Mouse (Mus musculus): ENCODE data around the gene Supt6. TPM values are rescaled to one million over a fixed set of nuclear protein-coding genes. Genes with fewer than 3 reads are reported as not detected.

Supt6 gene
- polyA plus RNA-seq, 1 experiment from 2014 or later = 26.2 TPM

- no peaks in the 10 kb centered on the region for H3K4me1 ChIP-seq (replicated peaks; ENCODE audit: control insufficient read depth, insufficient read depth, low read length)
- no peak overlapping the region for H3K4me2 ChIP-seq (replicated peaks; ENCODE audit: low read depth, low read length)
- no peaks in the 10 kb centered on the region for H3K36me3 ChIP-seq (ENCODE audit: control insufficient read depth, insufficient read depth, low read length)
- H3K4me3 ChIP-seq (ENCODE audit: low read depth, low read length) = no peak overlapping the region
- DNase-seq (ENCODE audit: low spot score) = no peak
- no peak overlapping the region for H3K27ac ChIP-seq (ENCODE audit: low read depth, low read length)
- H3K9ac ChIP-seq (ENCODE audit: low read depth, low read length) = no peak overlapping the region
- no peak for ATAC-seq (ENCODE audit: low FRiP score)
- H3K9me3 ChIP-seq (ENCODE audit: control insufficient read depth, low read length) = no peaks in the 10 kb centered on the region
- no peaks in the 10 kb centered on the region for H3K27me3 ChIP-seq (ENCODE audit: control insufficient read depth, insufficient read depth, low read length)
- WGBS = 63% methylated on average over 19 of the region's 19 CpGs
Observed at GRCm38 (mm10) chr11:78168541-78169468, 77.0 kb downstream of the Supt6 start.

GRCm38 (mm10) chr11:78167257-78167959 lies 78.4 kb downstream of the Supt6 start:
- Histone ChIP-seq H3K9me3 (ENCODE audit: control insufficient read depth, low read length) (no peaks in the 10 kb centered on the region), H3K27me3 (ENCODE audit: control insufficient read depth, insufficient read depth, low read length) (no peaks in the 10 kb centered on the region), H3K36me3 (ENCODE audit: control insufficient read depth, insufficient read depth, low read length) (no peaks in the 10 kb centered on the region), H3K4me3 (ENCODE audit: low read depth, low read length) (no peak overlapping the region), H3K4me1 (replicated peaks; ENCODE audit: control insufficient read depth, insufficient read depth, low read length) (peaks cover 10% of the 10 kb centered on the region), H3K4me2 (replicated peaks; ENCODE audit: low read depth, low read length) (no peak overlapping the region), H3K27ac (ENCODE audit: low read depth, low read length) (no peak overlapping the region), H3K9ac (ENCODE audit: low read depth, low read length) (no peak overlapping the region)
- no peak for ATAC-seq (ENCODE audit: low FRiP score)
- DNase-seq (ENCODE audit: low spot score) = no peak
- 87% methylated on average over 14 of the region's 14 CpGs for WGBS

GRCm38 (mm10) chr11:78166640-78167039 lies 79.1 kb downstream of the Supt6 start:
- no peak overlapping the region for H3K4me2 ChIP-seq (replicated peaks; ENCODE audit: low read depth, low read length)
- H3K36me3 ChIP-seq (ENCODE audit: control insufficient read depth, insufficient read depth, low read length) = peaks cover 3% of the 10 kb centered on the region; the same call in 1 of the 2 replicates
- WGBS = 74% methylated on average over 6 of the region's 6 CpGs
- no peaks in the 10 kb centered on the region for H3K27me3 ChIP-seq (ENCODE audit: control insufficient read depth, insufficient read depth, low read length)
- no peak for ATAC-seq (ENCODE audit: low FRiP score)
- peaks cover 11% of the 10 kb centered on the region for H3K4me1 ChIP-seq (replicated peaks; ENCODE audit: control insufficient read depth, insufficient read depth, low read length)
- no peak for DNase-seq (ENCODE audit: low spot score)
- no peak overlapping the region for H3K9ac ChIP-seq (ENCODE audit: low read depth, low read length)
- H3K9me3 ChIP-seq (ENCODE audit: control insufficient read depth, low read length) = no peaks in the 10 kb centered on the region
- H3K4me3 ChIP-seq (ENCODE audit: low read depth, low read length) = no peak overlapping the region
- H3K27ac ChIP-seq (ENCODE audit: low read depth, low read length) = no peak overlapping the region

- Histone ChIP-seq H3K27me3 (ENCODE audit: control insufficient read depth, insufficient read depth, low read length) (no peaks in the 10 kb centered on the region), H3K9me3 (ENCODE audit: control insufficient read depth, low read length) (no peaks in the 10 kb centered on the region), H3K36me3 (ENCODE audit: control insufficient read depth, insufficient read depth, low read length) (peaks cover 3% of the 10 kb centered on the region; the same call in 1 of the 2 replicates), H3K4me2 (replicated peaks; ENCODE audit: low read depth, low read length) (peak overlapping the region; percentile 70), H3K4me1 (replicated peaks; ENCODE audit: control insufficient read depth, insufficient read depth, low read length) (peaks cover 11% of the 10 kb centered on the region), H3K27ac (ENCODE audit: low read depth, low read length) (no peak overlapping the region), H3K9ac (ENCODE audit: low read depth, low read length) (peak overlapping the region; percentile 93; the same call in 1 of the 2 replicates), H3K4me3 (ENCODE audit: low read depth, low read length) (no peak overlapping the region)
- DNase-seq (ENCODE audit: low spot score) = no peak
- ATAC-seq (ENCODE audit: low FRiP score) = no peak
- WGBS = 58% methylated on average over 4 of the region's 4 CpGs
Observed at GRCm38 (mm10) chr11:78166161-78166560, 79.6 kb downstream of the Supt6 start.

GRCm38 (mm10) chr11:78165761-78166109 lies 80.1 kb downstream of the Supt6 start:
- Histone ChIP-seq H3K27ac (ENCODE audit: low read depth, low read length) (peak overlapping the region; percentile 59; the same call in 1 of the 2 replicates), H3K27me3 (ENCODE audit: control insufficient read depth, insufficient read depth, low read length) (no peaks in the 10 kb centered on the region), H3K9ac (ENCODE audit: low read depth, low read length) (peak overlapping the region; percentile 93), H3K9me3 (ENCODE audit: control insufficient read depth, low read length) (no peaks in the 10 kb centered on the region), H3K4me2 (replicated peaks; ENCODE audit: low read depth, low read length) (peak overlapping the region; percentile 70), H3K4me3 (ENCODE audit: low read depth, low read length) (peak overlapping the region; percentile 95), H3K36me3 (ENCODE audit: control insufficient read depth, insufficient read depth, low read length) (peaks cover 7% of the 10 kb centered on the region), H3K4me1 (replicated peaks; ENCODE audit: control insufficient read depth, insufficient read depth, low read length) (peaks cover 11% of the 10 kb centered on the region)
- ATAC-seq (ENCODE audit: low FRiP score) = peak; percentile 20; the same call in 1 of the 2 replicates
- WGBS = 4% methylated on average over 16 of the region's 16 CpGs
- no peak for DNase-seq (ENCODE audit: low spot score)

GRCm38 (mm10) chr11:78164924-78165760 lies 80.6 kb downstream of the Supt6 start, which contains the start of gene Traf4:
Gene Traf4, minus strand, starts transcription at chr11:78165589.
- peak within 1 kb of the TSS; percentile 97 for H3K27ac ChIP-seq (ENCODE audit: low read depth, low read length)
- no peaks in the 10 kb centered on the region for H3K9me3 ChIP-seq (ENCODE audit: control insufficient read depth, low read length)
- peaks cover 11% of the 10 kb centered on the region for H3K36me3 ChIP-seq (ENCODE audit: control insufficient read depth, insufficient read depth, low read length)
- peaks cover 11% of the 10 kb centered on the region for H3K4me1 ChIP-seq (replicated peaks; ENCODE audit: control insufficient read depth, insufficient read depth, low read length)
- ATAC-seq (ENCODE audit: low FRiP score) (peak; percentile 79), DNase-seq (ENCODE audit: low spot score) (peak; percentile 95)
- no peaks in the 10 kb centered on the region for H3K27me3 ChIP-seq (ENCODE audit: control insufficient read depth, insufficient read depth, low read length)
- H3K9ac ChIP-seq (ENCODE audit: low read depth, low read length) = peak within 1 kb of the TSS; percentile 93
- H3K4me2 ChIP-seq (replicated peaks; ENCODE audit: low read depth, low read length) = peak within 1 kb of the TSS; percentile 70
- H3K4me3 ChIP-seq (ENCODE audit: low read depth, low read length) = peak within 1 kb of the TSS; percentile 95
- under 1% methylated on average over 74 of the region's 78 CpGs for WGBS

- peaks cover 13% of the 10 kb centered on the region for H3K36me3 ChIP-seq (ENCODE audit: control insufficient read depth, insufficient read depth, low read length)
- H3K9ac ChIP-seq (ENCODE audit: low read depth, low read length) = peak overlapping the region; percentile 93
- WGBS = 0% methylated on average over 14 of the region's 14 CpGs
- no peak for ATAC-seq (ENCODE audit: low FRiP score)
- peak overlapping the region; percentile 97 for H3K27ac ChIP-seq (ENCODE audit: low read depth, low read length)
- peak overlapping the region; percentile 70 for H3K4me2 ChIP-seq (replicated peaks; ENCODE audit: low read depth, low read length)
- H3K4me3 ChIP-seq (ENCODE audit: low read depth, low read length) = peak overlapping the region; percentile 95
- no peak for DNase-seq (ENCODE audit: low spot score)
- no peaks in the 10 kb centered on the region for H3K27me3 ChIP-seq (ENCODE audit: control insufficient read depth, insufficient read depth, low read length)
- peaks cover 11% of the 10 kb centered on the region for H3K4me1 ChIP-seq (replicated peaks; ENCODE audit: control insufficient read depth, insufficient read depth, low read length)
- no peaks in the 10 kb centered on the region for H3K9me3 ChIP-seq (ENCODE audit: control insufficient read depth, low read length)
Observed at GRCm38 (mm10) chr11:78164604-78164923, 81.2 kb downstream of the Supt6 start.
